Mouse (Mus musculus) stomach, postnatal 0 days (tissue): ENCODE results near the gene Fntb.

Experiments
- CTCF ChIP-seq: IDR thresholded peaks from 2 replicates; pipeline ENCODE4 v1.5.1; 2016; ENCODE audit warnings: antibody characterized with exemption, low read depth, mild to moderate bottlenecking, moderate library complexity
- EP300 ChIP-seq: optimal IDR thresholded peaks from 2 replicates; pipeline ENCODE3; 2016; ENCODE audit warnings: antibody characterized with exemption

DNA sequence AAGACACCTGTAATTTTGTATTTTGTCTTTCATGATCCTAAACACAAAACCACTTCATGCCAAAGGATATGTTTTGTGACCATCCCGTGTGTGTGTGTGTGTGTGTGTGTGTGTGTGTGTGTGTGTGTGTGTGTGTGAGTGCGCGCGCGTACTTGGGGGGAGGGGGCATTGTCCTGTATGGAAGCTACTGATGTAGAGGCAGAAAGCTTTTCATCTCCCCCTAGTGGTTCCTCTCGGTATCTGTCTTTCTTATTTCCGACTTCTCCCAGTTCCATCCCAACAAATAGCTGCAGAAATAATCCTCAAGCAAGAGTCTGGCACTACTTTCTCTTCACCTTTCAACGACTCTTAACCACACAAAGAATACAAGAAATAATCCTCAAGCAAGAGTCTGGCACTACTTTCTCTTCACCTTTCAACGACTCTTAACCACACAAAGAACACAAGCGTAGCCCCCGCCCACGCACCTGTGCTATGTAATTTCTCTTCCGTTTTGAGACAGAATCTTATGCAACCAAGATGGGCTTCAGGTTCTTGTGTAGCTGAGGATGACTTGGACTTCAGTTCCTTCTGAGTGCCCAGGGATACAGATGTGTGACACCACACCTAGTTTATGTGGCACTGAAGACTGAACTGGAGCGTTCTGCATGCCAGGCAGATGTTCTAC lies 12.6 kb upstream of the Fntb start:
- TF ChIP-seq CTCF (peak; percentile 75), EP300 (no peak)
